Comparison of ENCODE assay signal across 28 mouse cellular contexts in genomic region chr7:132921971-132922370, GRCm38 (mm10). TPM values are rescaled to one million over a fixed set of nuclear protein-coding genes. Genes with fewer than 3 reads are reported as not detected.
DNase-seq lines count a peak whose midpoint lies in the region; ATAC-seq and TF ChIP-seq lines count a peak whose summit lies in the region.
"Had no signal": no experiment of that assay in that cellular context is flagged by ENCODE, and none has a peak within 500 bp of the region (broad histone marks: within the 10 kb centered on the region; RNA-seq: fewer than 3 reads in every experiment).

No protein-coding gene starts in this region.

- no peaks in the 10 kb centered on the region for H3K36me3 ChIP-seq in hindbrain, postnatal 0 days (ENCODE audit: insufficient read depth, low read length)
- H3K36me3 ChIP-seq in hindbrain, embryonic 12.5 days = no peaks in the 10 kb centered on the region
- H3K36me3 ChIP-seq in midbrain, postnatal 0 days (ENCODE audit: insufficient read depth, low read length) = no peaks in the 10 kb centered on the region
- H3K36me3 ChIP-seq in midbrain, embryonic 10.5 days = no peaks in the 10 kb centered on the region
- H3K36me3 ChIP-seq: embryonic facial prominence, embryonic 10.5 days; embryonic facial prominence, embryonic 13.5 days; forebrain, embryonic 10.5 days; G1E; heart, embryonic 15.5 days; hindbrain, embryonic 10.5 days had no signal

- DNase-seq in hindbrain, postnatal 0 days (ENCODE audit: low spot score) = peak; percentile 11
- peak; percentile 5 for DNase-seq in midbrain, postnatal 0 days (ENCODE audit: low spot score)
- no peak for DNase-seq in midbrain, embryonic 10.5 days (ENCODE audit: low spot score)
- DNase-seq in retina, embryonic 14.5 days (ENCODE audit: low spot score) = peak; percentile 42
- DNase-seq in frontal cortex, postnatal 25 days (ENCODE audit: low spot score in 2 of 2) = no peak
- no peak for DNase-seq in B cell, adult 2 months
- DNase-seq: adrenal gland, adult 8-10 months; adrenal gland, postnatal 25 days; cerebellum, adult 11 months; cerebellum, adult 9-11 months; gastrocnemius, adult 2 months; gastrocnemius, postnatal 14 days; heart, adult 11 months; heart, postnatal 10 days; heart, postnatal 36 days had no signal

- no peaks in the 10 kb centered on the region for H3K27me3 ChIP-seq in hindbrain, postnatal 0 days (ENCODE audit: insufficient read depth, low read length)
- no peaks in the 10 kb centered on the region for H3K27me3 ChIP-seq in hindbrain, embryonic 12.5 days
- no peaks in the 10 kb centered on the region for H3K27me3 ChIP-seq in midbrain, postnatal 0 days (ENCODE audit: insufficient read depth, low read length)
- H3K27me3 ChIP-seq in midbrain, embryonic 10.5 days (ENCODE audit: low read depth, poor library complexity, severe bottlenecking) = no peaks in the 10 kb centered on the region
- H3K27me3 ChIP-seq: embryonic facial prominence, embryonic 13.5 days; forebrain, embryonic 13.5 days; heart, embryonic 12.5 days; heart, embryonic 15.5 days had no signal

- H3K4me3 ChIP-seq in hindbrain, postnatal 0 days (ENCODE audit: low read length) = no peak overlapping the region
- no peak overlapping the region for H3K4me3 ChIP-seq in hindbrain, embryonic 12.5 days
- H3K4me3 ChIP-seq in midbrain, postnatal 0 days (ENCODE audit: low read depth, low read length) = no peak overlapping the region
- no peak overlapping the region for H3K4me3 ChIP-seq in midbrain, embryonic 10.5 days
- H3K4me3 ChIP-seq: embryonic facial prominence, embryonic 10.5 days; embryonic facial prominence, embryonic 13.5 days; forebrain, embryonic 10.5 days; forebrain, embryonic 13.5 days; gastrocnemius, adult 2 months; heart, embryonic 12.5 days; heart, embryonic 15.5 days; hindbrain, embryonic 10.5 days had no signal

- ATAC-seq in hindbrain, postnatal 0 days = no peak
- no peak for ATAC-seq in hindbrain, embryonic 12.5 days (ENCODE audit: low FRiP score)
- ATAC-seq in midbrain, postnatal 0 days (ENCODE audit: low FRiP score) = no peak
- ATAC-seq in erythroblast, adult 5-6 weeks (replicated peaks; ENCODE audit: low FRiP score, poor library complexity, severe bottlenecking) = no peak
- ATAC-seq: activated CD4-positive, CD25-positive, alpha-beta regulatory T cell, adult 4 months; forebrain, embryonic 13.5 days; forebrain, embryonic 16.5 days had no signal

- no peak overlapping the region for H3K9ac ChIP-seq in hindbrain, postnatal 0 days (replicated peaks; ENCODE audit: low read length)
- H3K9ac ChIP-seq in hindbrain, embryonic 12.5 days = no peak overlapping the region
- H3K9ac ChIP-seq in midbrain, postnatal 0 days (replicated peaks; ENCODE audit: low read length, poor library complexity, severe bottlenecking) = no peak overlapping the region
- H3K9ac ChIP-seq: embryonic facial prominence, embryonic 13.5 days; forebrain, embryonic 13.5 days; heart, embryonic 12.5 days; heart, embryonic 15.5 days; hindbrain, embryonic 14.5 days had no signal

- no peak overlapping the region for H3K27ac ChIP-seq in hindbrain, postnatal 0 days
- no peak overlapping the region for H3K27ac ChIP-seq in hindbrain, embryonic 12.5 days
- no peak overlapping the region for H3K27ac ChIP-seq in midbrain, postnatal 0 days (ENCODE audit: low read depth, low read length)
- H3K27ac ChIP-seq in midbrain, embryonic 10.5 days (replicated peaks) = no peak overlapping the region
- H3K27ac ChIP-seq: embryonic facial prominence, embryonic 10.5 days; embryonic facial prominence, embryonic 13.5 days; forebrain, embryonic 10.5 days; forebrain, embryonic 13.5 days; gastrocnemius, adult 2 months; heart, embryonic 15.5 days; hindbrain, embryonic 10.5 days; hindbrain, embryonic 14.5 days had no signal

- TF ChIP-seq CTCF in hindbrain, postnatal 0 days (IDR thresholded peaks at IDR 0.05; ENCODE audit: low read depth) = no peak
- TF ChIP-seq CTCF in midbrain, postnatal 0 days (IDR thresholded peaks at IDR 0.05) = no peak

- 58% methylated on average over 3 of the region's 3 CpGs for WGBS in hindbrain, postnatal 0 days
- WGBS in hindbrain, embryonic 12.5 days = 67% methylated on average over 3 of the region's 3 CpGs
- WGBS in midbrain, postnatal 0 days = 9% methylated on average over 3 of the region's 3 CpGs
- 22% methylated on average over 3 of the region's 3 CpGs for WGBS in midbrain, embryonic 10.5 days

- H3K9me3 ChIP-seq in hindbrain, postnatal 0 days (ENCODE audit: low read length) = peaks cover 3% of the 10 kb centered on the region; the same call in 1 of the 2 replicates
- no peaks in the 10 kb centered on the region; the same call in 1 of the 2 replicates for H3K9me3 ChIP-seq in hindbrain, embryonic 12.5 days (replicated peaks)
- no peaks in the 10 kb centered on the region for H3K9me3 ChIP-seq in midbrain, postnatal 0 days (ENCODE audit: low read length)
- H3K9me3 ChIP-seq in midbrain, embryonic 10.5 days (replicated peaks) = peaks cover 7% of the 10 kb centered on the region; the same call in 1 of the 2 replicates
- H3K9me3 ChIP-seq: forebrain, embryonic 13.5 days; heart, embryonic 15.5 days had no signal

- H3K4me2 ChIP-seq in hindbrain, postnatal 0 days (ENCODE audit: low read depth, low read length) = no peak overlapping the region
- H3K4me2 ChIP-seq in hindbrain, embryonic 12.5 days (replicated peaks) = no peak overlapping the region
- no peak overlapping the region for H3K4me2 ChIP-seq in midbrain, postnatal 0 days (ENCODE audit: low read depth, low read length, poor library complexity, severe bottlenecking)
- H3K4me2 ChIP-seq: embryonic facial prominence, embryonic 13.5 days; forebrain, embryonic 13.5 days; heart, embryonic 12.5 days; heart, embryonic 15.5 days; hindbrain, embryonic 14.5 days had no signal

- H3K4me1 ChIP-seq in hindbrain, postnatal 0 days (ENCODE audit: insufficient read depth, low read length) = no peaks in the 10 kb centered on the region
- no peaks in the 10 kb centered on the region for H3K4me1 ChIP-seq in hindbrain, embryonic 12.5 days
- no peaks in the 10 kb centered on the region for H3K4me1 ChIP-seq in midbrain, postnatal 0 days (ENCODE audit: insufficient read depth, low read length)
- 0 out of 2 replicates have a peak, but pooled peaks cover 3% of the 10 kb centered on the region for H3K4me1 ChIP-seq in midbrain, embryonic 10.5 days
- H3K4me1 ChIP-seq: embryonic facial prominence, embryonic 10.5 days; embryonic facial prominence, embryonic 13.5 days; forebrain, embryonic 10.5 days; forebrain, embryonic 13.5 days; heart, embryonic 12.5 days; heart, embryonic 15.5 days; hindbrain, embryonic 10.5 days had no signal

RNA-seq across cellular contexts. Expression of gene Zranb1, which starts 9.0 kb away (rescaled TPM):
- total RNA-seq in hindbrain, postnatal 0 days (2014; rRNA removed) = 40.1 and 42.7 TPM in 2 replicates
- 22.7 and 24.0 TPM in 2 replicates for polyA plus RNA-seq in hindbrain, postnatal 0 days (2015; fragmentation: Nextera tagmentation; extraction: Ambion mirVana)
- polyA plus RNA-seq in hindbrain, embryonic 12.5 days (2016; fragmentation: Nextera tagmentation; extraction: Ambion mirVana) = 20.0 and 23.0 TPM in 2 replicates
- total RNA-seq in midbrain, postnatal 0 days (2014; rRNA removed) = 45.1 and 64.6 TPM in 2 replicates
- 26.6 and 28.2 TPM in 2 replicates for polyA plus RNA-seq in midbrain, postnatal 0 days (2015; fragmentation: Nextera tagmentation; extraction: Ambion mirVana)
- 8.1 and 9.7 TPM in 2 replicates for polyA plus RNA-seq in midbrain, embryonic 10.5 days (2016; fragmentation: Nextera tagmentation; extraction: Ambion mirVana)
- 27.5 and 29.9 TPM in 2 replicates for total RNA-seq in erythroblast, adult 5-6 weeks (2015; ENCODE audit: low replicate concordance)
- 46.0 and 59.7 TPM in 2 replicates for total RNA-seq in erythroblast, adult 5-6 weeks (2017; ENCODE audit: low replicate concordance)

Comparison
In these comparisons a context has a peak if more than half of its experiments do, and no peak if none do; other contexts are left out.
1. DNase-seq: peak in hindbrain, postnatal 0 days (single experiment), midbrain, postnatal 0 days (single experiment) and retina, embryonic 14.5 days (single experiment); none in midbrain, embryonic 10.5 days (single experiment), frontal cortex, postnatal 25 days (0 of 2) and B cell, adult 2 months (0 of 2).